Mouse (Mus musculus) MEL (cell line): Measurements from ENCODE around the gene Mpzl1. TPM values are rescaled to one million over a fixed set of nuclear protein-coding genes. Genes with fewer than 3 reads are reported as not detected.

Experiments used
- DNase-seq: peaks from one replicate; pipeline ENCODE4 v3.0.0; 2011; ENCODE audit warnings: low read depth, low spot score
- H3K27ac ChIP-seq: 2 replicates; pipeline ENCODE4 v1.5.1; 2012; ENCODE audit warnings: low read depth, mild to moderate bottlenecking, control low read depth, low read length, moderate library complexity; ENCODE audit not compliant: control insufficient read depth
- H3K27me3 ChIP-seq, 2 experiments: fragments of 150-350 bp in 1 of 2; sonication (generic) in 1 of 2; 2 replicates each; pipeline ENCODE4 v1.6.1; 2012; ENCODE audit warnings: low read length in 2 of 2, mild to moderate bottlenecking in 2 of 2, improper control_type of control experiment in 1 of 2, moderate library complexity in 1 of 2; ENCODE audit not compliant: insufficient read depth in 2 of 2, control insufficient read depth in 1 of 2
- H3K36me3 ChIP-seq, 2 experiments: 2 replicates each; pipeline ENCODE4 v1.6.1; 2012 to 2014; ENCODE audit warnings: low read length in 2 of 2, improper control_type of control experiment in 1 of 2, inconsistent platforms in 1 of 2, mild to moderate bottlenecking in 1 of 2; ENCODE audit not compliant: insufficient read depth in 2 of 2, control insufficient read depth in 1 of 2
- H3K4me1 ChIP-seq, 2 experiments: fragments of 150-350 bp in 1 of 2; sonication (generic) in 1 of 2; 2 replicates each; pipeline ENCODE4 v1.6.1; 2012; ENCODE audit warnings: low read length in 2 of 2, improper control_type of control experiment in 1 of 2, mild to moderate bottlenecking in 1 of 2; ENCODE audit not compliant: insufficient read depth in 2 of 2, control insufficient read depth in 1 of 2
- H3K4me3 ChIP-seq, 2 experiments: fragments of 150-350 bp in 1 of 2; sonication (generic) in 1 of 2; 2 replicates each; pipeline ENCODE4 v1.5.1; 2012; ENCODE audit warnings: low read depth in 2 of 2, low read length in 2 of 2, mild to moderate bottlenecking in 2 of 2, moderate library complexity in 2 of 2, control low read depth in 1 of 2, improper control_type of control experiment in 1 of 2; ENCODE audit not compliant: control insufficient read depth in 1 of 2, insufficient read depth in 1 of 2
- H3K79me2 ChIP-seq: 2 replicates; pipeline ENCODE4 v1.6.1; 2012; ENCODE audit warnings: mild to moderate bottlenecking, low read length, moderate library complexity; ENCODE audit not compliant: control insufficient read depth, poor library complexity, insufficient read depth
- H3K9ac ChIP-seq: 2 replicates; pipeline ENCODE4 v1.6.1; 2012; ENCODE audit warnings: low read depth, mild to moderate bottlenecking, control low read depth, low read length, moderate library complexity; ENCODE audit not compliant: control insufficient read depth, poor library complexity, severe bottlenecking
- H3K9me3 ChIP-seq: fragments of 150-350 bp; sonication (generic); replicated peaks from 2 replicates; pipeline ENCODE4 v1.6.1; 2012; ENCODE audit warnings: mild to moderate bottlenecking, low read length, improper control_type of control experiment, moderate library complexity; ENCODE audit not compliant: insufficient read depth
- BHLHE40 ChIP-seq: IDR thresholded peaks from 2 replicates; pipeline ENCODE4 v1.6.1; 2012; ENCODE audit warnings: low read depth, mild to moderate bottlenecking, inconsistent platforms, low read length, improper control_type of control experiment, borderline replicate concordance
- E2F4 ChIP-seq: IDR thresholded peaks from 2 replicates; pipeline ENCODE4 v1.6.1; 2011; ENCODE audit warnings: low read depth, low read length, improper control_type of control experiment, borderline replicate concordance
- ELF1 ChIP-seq: IDR thresholded peaks from 2 replicates; pipeline ENCODE4 v1.6.1; 2014; ENCODE audit warnings: low read depth, mild to moderate bottlenecking, inconsistent platforms, low read length, improper control_type of control experiment, moderate library complexity
- EP300 ChIP-seq, 2 experiments: IDR thresholded peaks; 2 replicates each; pipeline ENCODE4 v1.6.1; 2011; ENCODE audit warnings: improper control_type of control experiment in 2 of 2, low read length in 2 of 2, low read depth in 1 of 2, mild to moderate bottlenecking in 1 of 2
- HCFC1 ChIP-seq: IDR thresholded peaks from 2 replicates; pipeline ENCODE4 v1.6.1; 2012; ENCODE audit warnings: low read depth, mild to moderate bottlenecking, inconsistent platforms, low read length, improper control_type of control experiment, moderate library complexity
- MAFK ChIP-seq: IDR thresholded peaks from 2 replicates; pipeline ENCODE4 v1.6.1; 2011; ENCODE audit warnings: low read depth, mild to moderate bottlenecking, low read length, improper control_type of control experiment, borderline replicate concordance
- MAX ChIP-seq: IDR thresholded peaks from 2 replicates; pipeline ENCODE4 v1.6.1; 2011; ENCODE audit warnings: low read length, improper control_type of control experiment
- MAZ ChIP-seq: IDR thresholded peaks from 2 replicates; pipeline ENCODE4 v1.6.1; 2012; ENCODE audit warnings: low read depth, mild to moderate bottlenecking, inconsistent platforms, low read length, improper control_type of control experiment
- MEF2A ChIP-seq: IDR thresholded peaks from 2 replicates; pipeline ENCODE4 v1.6.1; 2014; ENCODE audit warnings: low read depth, mild to moderate bottlenecking, inconsistent platforms, low read length, improper control_type of control experiment; ENCODE audit not compliant: poor library complexity, insufficient replicate concordance, severe bottlenecking; ENCODE audit errors: extremely low read depth
- MYB ChIP-seq: IDR thresholded peaks from 2 replicates; pipeline ENCODE4 v1.6.1; 2011; ENCODE audit warnings: mild to moderate bottlenecking, low read depth, low read length, improper control_type of control experiment
- MYC ChIP-seq: IDR thresholded peaks from 2 replicates; pipeline ENCODE4 v1.6.1; 2011; ENCODE audit warnings: low read depth, mild to moderate bottlenecking, low read length, improper control_type of control experiment, moderate library complexity
- NELFE ChIP-seq: IDR thresholded peaks from 2 replicates; pipeline ENCODE4 v1.6.1; 2011; ENCODE audit warnings: low read depth, low read length, improper control_type of control experiment
- POLR2A ChIP-seq, 2 experiments: IDR thresholded peaks; 2 replicates each; pipeline ENCODE4 v1.6.1; 2011 to 2012; ENCODE audit warnings: low read length in 2 of 2, mild to moderate bottlenecking in 2 of 2, control low read depth in 1 of 2, improper control_type of control experiment in 1 of 2, low read depth in 1 of 2, moderate library complexity in 1 of 2; ENCODE audit not compliant: control insufficient read depth in 1 of 2, insufficient read depth in 1 of 2, poor library complexity in 1 of 2
- POLR2AphosphoS5 ChIP-seq: IDR thresholded peaks from 2 replicates; pipeline ENCODE4 v1.6.1; 2012; ENCODE audit warnings: low read depth, borderline replicate concordance, mild to moderate bottlenecking, inconsistent platforms, low read length, moderate library complexity, mixed read lengths
- RAD21 ChIP-seq: IDR thresholded peaks from 2 replicates; pipeline ENCODE4 v1.6.1; 2011; ENCODE audit warnings: mild to moderate bottlenecking, low read depth, low read length, improper control_type of control experiment
- RCOR1 ChIP-seq: IDR thresholded peaks from 2 replicates; pipeline ENCODE4 v1.6.1; 2012; ENCODE audit warnings: low read depth, mild to moderate bottlenecking, inconsistent platforms, low read length, improper control_type of control experiment
- UBTF ChIP-seq: IDR thresholded peaks from 2 replicates; pipeline ENCODE4 v1.6.1; 2012; ENCODE audit warnings: low read depth, mild to moderate bottlenecking, inconsistent platforms, low read length, improper control_type of control experiment, moderate library complexity, borderline replicate concordance; ENCODE audit not compliant: insufficient read depth
- USF1 ChIP-seq: IDR thresholded peaks from 2 replicates; pipeline ENCODE4 v1.6.1; 2014; ENCODE audit warnings: low read depth, mild to moderate bottlenecking, inconsistent platforms, low read length, improper control_type of control experiment, moderate library complexity
- USF2 ChIP-seq, 2 experiments: IDR thresholded peaks; 2 replicates each; pipeline ENCODE4 v1.6.1; 2011 to 2012; ENCODE audit warnings: improper control_type of control experiment in 2 of 2, low read length in 2 of 2, borderline replicate concordance in 1 of 2, inconsistent platforms in 1 of 2, low read depth in 1 of 2, mild to moderate bottlenecking in 1 of 2; ENCODE audit not compliant: insufficient read depth in 1 of 2
- ZC3H11A ChIP-seq: IDR thresholded peaks from 2 replicates; pipeline ENCODE4 v1.6.1; 2012; ENCODE audit warnings: low read depth, mild to moderate bottlenecking, inconsistent platforms, low read length, improper control_type of control experiment
- ZKSCAN1 ChIP-seq: IDR thresholded peaks from 2 replicates; pipeline ENCODE4 v1.6.1; 2012; ENCODE audit warnings: low read depth, mild to moderate bottlenecking, inconsistent platforms, low read length, improper control_type of control experiment, moderate library complexity
- polyA plus RNA-seq, 2 experiments: library from polyadenylated mRNA; stranded (reverse) in 1 of 2; unstranded in 1 of 2; fragments of >175 nt in 1 of 2; fragments of >200 nt in 1 of 2; gene quantifications; 2 replicates each; pipeline versions ENCODE4 v1.2.1 to v1.2.4; 2012; ENCODE audit warnings: low replicate concordance in 2 of 2, low read depth in 1 of 2; ENCODE audit not compliant: insufficient read length in 2 of 2, insufficient read depth in 1 of 2, missing spikeins in 1 of 2
- total RNA-seq: library from RNA; depleted of rRNA; stranded (reverse); fragments of 300-350 nt; gene quantifications from 2 replicates; pipeline ENCODE4 v1.2.3, GENCODE M21; 2012

Mpzl1 gene
- total and polyA plus RNA-seq, 3 experiments: 3.2 to 19.8 TPM; not detected in 1

GRCm38 (mm10) chr1:165605774-165606173, 28.6 kb downstream of the Mpzl1 start:
- DNase-seq: no peak
- Histone ChIP-seq H3K79me2 (no peaks in the 10 kb centered on the region), H3K36me3 (no peaks in the 10 kb centered on the region), H3K4me3 (no peak overlapping the region), H3K9me3 (no peaks in the 10 kb centered on the region), H3K27me3 (no peaks in the 10 kb centered on the region), H3K4me1 (no peaks in the 10 kb centered on the region), H3K9ac (no peak overlapping the region), H3K27ac (no peak overlapping the region)
- TF ChIP-seq E2F4: no peak
- TF ChIP-seq ZC3H11A: no peak
- no peak for TF ChIP-seq MAX
- TF ChIP-seq ELF1: no peak
- TF ChIP-seq USF2 (IDR thresholded peaks at IDR 0.05; ENCODE audit: borderline replicate concordance in 1 of 2, insufficient read depth in 1 of 2, low read depth in 1 of 2, low read length in 2 of 2): no peak
- no peak for TF ChIP-seq EP300 (IDR thresholded peaks at IDR 0.05; ENCODE audit: low read depth in 1 of 2, low read length in 2 of 2)
- TF ChIP-seq RCOR1: no peak
- TF ChIP-seq BHLHE40: no peak
- TF ChIP-seq MAFK: no peak
- no peak for TF ChIP-seq MAZ
- TF ChIP-seq UBTF: no peak
- TF ChIP-seq MYC: no peak
- TF ChIP-seq POLR2A (IDR thresholded peaks at IDR 0.05; ENCODE audit: control insufficient read depth in 1 of 2, insufficient read depth in 1 of 2, low read depth in 1 of 2, low read length in 2 of 2, poor library complexity in 1 of 2): no peak
- TF ChIP-seq USF1: no peak
- TF ChIP-seq HCFC1: no peak
- TF ChIP-seq MEF2A: no peak
- TF ChIP-seq NELFE: no peak

- Histone ChIP-seq H3K27ac (no peak overlapping the region), H3K36me3 (no peaks in the 10 kb centered on the region), H3K9ac (no peak overlapping the region), H3K9me3 (no peaks in the 10 kb centered on the region), H3K27me3 (no peaks in the 10 kb centered on the region), H3K79me2 (no peaks in the 10 kb centered on the region), H3K4me1 (no peaks in the 10 kb centered on the region), H3K4me3 (no peak overlapping the region)
- no peak for DNase-seq
- TF ChIP-seq MYC (no peak), RAD21 (no peak), ZKSCAN1 (no peak), POLR2AphosphoS5 (no peak), EP300 (IDR thresholded peaks at IDR 0.05; ENCODE audit: low read depth in 1 of 2, low read length in 2 of 2) (no peak), HCFC1 (no peak), MYB (no peak)
These were observed 29.2 kb downstream of the Mpzl1 start for GRCm38 (mm10) chr1:165605108-165605507.
